Mouse (Mus musculus) kidney, adult 2 months (tissue): ENCODE results near the gene Rae1. TPM values are rescaled to one million over a fixed set of nuclear protein-coding genes. Genes with fewer than 3 reads are reported as not detected.

ENCODE experiments used
- DNase-seq: peaks from one replicate; pipeline ENCODE4 v3.0.0; 2021
- H3K27ac ChIP-seq: fragments of 200-500 bp; 2 replicates; pipeline ENCODE4 v1.5.1; 2012; ENCODE audit warnings: low read depth, low read length, control low read depth, inconsistent platforms; ENCODE audit not compliant: insufficient read depth
- H3K27me3 ChIP-seq: fragments of 200-500 bp; replicated peaks from 2 replicates; pipeline ENCODE4 v1.6.1; 2012; ENCODE audit warnings: mild to moderate bottlenecking, moderate library complexity, low read length, inconsistent platforms; ENCODE audit not compliant: control insufficient read depth, insufficient read depth
- H3K36me3 ChIP-seq: fragments of 200-500 bp; 2 replicates; pipeline ENCODE4 v1.6.1; 2012; ENCODE audit warnings: mild to moderate bottlenecking, moderate library complexity, low read length, inconsistent platforms; ENCODE audit not compliant: control insufficient read depth, insufficient read depth
- H3K4me1 ChIP-seq: fragments of 200-500 bp; 2 replicates; pipeline ENCODE4 v1.6.1; 2011; ENCODE audit warnings: low read length; ENCODE audit not compliant: control insufficient read depth, insufficient read depth
- H3K4me3 ChIP-seq: fragments of 200-500 bp; 2 replicates; pipeline ENCODE4 v1.5.1; 2011; ENCODE audit warnings: mild to moderate bottlenecking, low read depth, low read length, control low read depth; ENCODE audit not compliant: insufficient read depth
- CTCF ChIP-seq: fragments of 200-500 bp; conservative IDR thresholded peaks from 2 replicates; pipeline ENCODE4 v1.5.1; 2011; ENCODE audit warnings: low read depth, mild to moderate bottlenecking, control low read depth, low read length, moderate library complexity, mixed read lengths; ENCODE audit not compliant: insufficient read depth, insufficient read length
- POLR2A ChIP-seq: fragments of 200-500 bp; IDR thresholded peaks from one replicate; pipeline ENCODE4 v1.6.1; 2011; ENCODE audit warnings: low read depth, low read length, control low read depth
- WGBS: fragments of 180-500 bp; shearing (Covaris S2); methylation state at CpG from one replicate; pipeline ENCODE4 v1.1.7; 2018; 5-methylcytosine and 5-hydroxymethylcytosine counted together
- polyA plus RNA-seq: library from polyadenylated mRNA; depleted of rRNA; stranded (reverse); fragments of >200 nt; gene quantifications from 2 replicates; pipeline ENCODE4 v1.2.3, GENCODE M21; 2012

The Rae1 gene
- polyA plus RNA-seq, 1 experiment = 56.7 TPM

DNA sequence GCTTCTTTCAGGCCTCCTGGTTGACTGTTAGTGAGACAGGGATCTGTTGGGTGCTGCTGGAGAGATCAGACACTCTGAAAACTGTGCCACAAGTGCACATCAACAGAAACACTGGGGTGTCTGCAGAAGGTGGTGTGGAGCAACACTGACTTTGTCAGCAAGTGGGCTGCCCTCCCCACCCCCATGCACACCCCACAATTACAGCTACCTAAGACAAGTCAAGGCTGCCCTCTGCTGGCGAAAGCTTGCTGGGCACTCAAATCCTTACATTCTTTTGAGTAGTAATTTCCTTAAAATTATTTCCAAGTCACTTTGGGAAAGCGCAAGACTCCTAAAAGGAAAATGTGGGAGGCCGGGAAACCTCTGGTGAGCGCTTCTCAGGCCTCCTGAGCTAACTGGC lies 3.7 kb upstream of the Rae1 start:
- Histone ChIP-seq H3K27ac (no peak overlapping the region), H3K4me3 (no peak overlapping the region), H3K4me1 (peaks cover 14% of the 10 kb centered on the region), H3K27me3 (no peaks in the 10 kb centered on the region), H3K36me3 (no peaks in the 10 kb centered on the region)
- WGBS = 12% methylated on average over 4 of the region's 4 CpGs
- peak; percentile 72 for DNase-seq
- peak; percentile 88 for TF ChIP-seq CTCF
- no peak for TF ChIP-seq POLR2A

DNA sequence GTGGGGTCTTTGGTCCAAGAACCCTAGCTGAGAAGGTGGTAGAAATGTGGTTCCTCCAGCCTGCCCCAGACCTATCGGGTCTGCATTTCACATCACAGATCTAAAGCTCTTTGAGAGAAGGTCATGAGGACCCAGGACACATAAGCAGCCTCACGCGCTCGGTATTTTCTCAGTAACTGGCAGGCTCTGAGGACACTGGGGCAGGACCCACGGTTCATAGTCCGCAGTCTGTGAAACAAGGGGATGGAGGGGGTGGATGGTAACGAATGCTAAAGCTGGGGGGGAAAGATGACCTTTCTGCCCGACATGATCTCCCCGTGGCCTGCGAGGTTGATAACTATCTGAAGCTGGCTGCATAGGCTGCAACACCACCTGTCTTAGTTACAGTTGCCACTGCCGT lies 2.2 kb upstream of the Rae1 start:
- Histone ChIP-seq H3K4me1 (peaks cover 15% of the 10 kb centered on the region), H3K27ac (no peak overlapping the region), H3K36me3 (no peaks in the 10 kb centered on the region), H3K4me3 (no peak overlapping the region), H3K27me3 (no peaks in the 10 kb centered on the region)
- peak; percentile 67 for DNase-seq
- TF ChIP-seq POLR2A (no peak), CTCF (no peak)
- 49% methylated on average over 11 of the region's 11 CpGs for WGBS

DNA sequence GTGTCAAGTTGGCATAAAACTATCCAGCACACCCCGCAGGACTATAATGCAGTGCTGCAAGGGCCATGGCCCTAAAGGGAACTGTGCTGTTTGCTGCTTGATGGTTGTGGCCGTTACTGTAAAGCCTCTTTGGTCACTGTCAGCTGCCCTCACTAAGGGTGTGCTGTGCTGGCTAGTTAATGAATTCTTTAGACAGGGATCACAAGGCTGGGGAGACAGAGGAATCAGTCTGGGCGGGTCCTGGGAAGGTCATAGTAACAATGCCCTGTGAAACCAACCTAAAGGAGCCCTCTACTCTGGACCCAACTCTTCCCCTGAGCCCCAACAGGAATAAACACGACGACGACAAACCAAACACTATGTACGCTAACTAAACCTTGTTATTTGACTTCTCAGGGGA lies 1.4 kb upstream of the Rae1 start:
- TF ChIP-seq POLR2A (no peak), CTCF (no peak)
- H3K27ac ChIP-seq = peak overlapping the region; percentile 48; the same call in 1 of the 2 replicates
- no peak overlapping the region for H3K4me3 ChIP-seq
- 53% methylated on average over 7 of the region's 7 CpGs for WGBS
- H3K27me3 ChIP-seq = no peaks in the 10 kb centered on the region
- DNase-seq = peak; percentile 74
- no peaks in the 10 kb centered on the region for H3K36me3 ChIP-seq
- H3K4me1 ChIP-seq = peaks cover 15% of the 10 kb centered on the region

DNA sequence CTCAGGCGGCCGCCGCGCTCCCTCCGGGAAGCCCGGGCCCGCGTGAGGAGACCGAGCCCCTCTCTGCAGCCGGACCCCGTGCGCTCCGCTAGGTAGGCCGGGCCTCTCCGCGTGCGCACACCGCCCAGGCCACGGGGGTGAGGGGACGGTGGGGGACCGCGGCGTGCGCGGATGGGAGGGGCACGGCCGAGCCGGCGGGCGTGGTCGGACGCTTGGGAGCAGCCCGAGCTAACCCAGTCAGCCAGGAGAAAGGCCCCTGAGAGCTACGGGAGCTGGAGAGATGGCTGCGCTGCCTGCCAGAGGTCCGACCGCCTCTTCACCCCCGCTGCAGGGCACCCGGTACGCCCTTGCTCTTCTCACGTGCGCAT lies 352 bp downstream of the Rae1 start:
- WGBS = under 1% methylated on average over 42 of the region's 42 CpGs
- Histone ChIP-seq H3K36me3 (peaks cover 2% of the 10 kb centered on the region; the same call in 1 of the 2 replicates), H3K4me1 (peaks cover 15% of the 10 kb centered on the region), H3K4me3 (peak overlapping the region; percentile 98), H3K27me3 (no peaks in the 10 kb centered on the region), H3K27ac (peak overlapping the region; percentile 36)
- no peak for TF ChIP-seq CTCF
- TF ChIP-seq POLR2A = no peak
- no peak for DNase-seq

DNA sequence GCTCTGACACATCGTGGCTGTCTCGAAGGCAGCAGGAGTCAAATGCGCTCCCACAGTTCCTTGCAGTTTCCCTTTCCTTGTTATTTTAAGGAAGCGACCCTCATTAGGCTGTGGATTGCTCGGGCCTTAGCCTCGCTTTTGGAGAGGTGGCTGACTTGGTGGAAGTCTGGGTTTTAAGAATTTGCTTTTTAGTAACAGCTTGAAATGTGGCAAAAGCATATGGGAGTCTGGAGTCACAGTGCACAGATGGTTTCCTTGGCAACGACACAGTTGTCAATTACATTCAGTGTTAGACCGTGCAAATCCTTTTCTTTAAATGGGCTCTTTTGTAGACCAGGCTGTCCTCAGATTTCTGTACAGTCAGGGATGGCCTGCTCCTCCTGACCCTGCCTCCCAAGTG lies 1.0 kb downstream of the Rae1 start:
- WGBS = 7% methylated on average over 8 of the region's 8 CpGs
- DNase-seq = no peak
- no peak overlapping the region for H3K27ac ChIP-seq
- no peak for TF ChIP-seq POLR2A
- no peak for TF ChIP-seq CTCF
- H3K4me3 ChIP-seq = peak overlapping the region; percentile 98
- peaks cover 15% of the 10 kb centered on the region for H3K4me1 ChIP-seq
- peaks cover 2% of the 10 kb centered on the region; the same call in 1 of the 2 replicates for H3K36me3 ChIP-seq
- no peaks in the 10 kb centered on the region for H3K27me3 ChIP-seq

DNA sequence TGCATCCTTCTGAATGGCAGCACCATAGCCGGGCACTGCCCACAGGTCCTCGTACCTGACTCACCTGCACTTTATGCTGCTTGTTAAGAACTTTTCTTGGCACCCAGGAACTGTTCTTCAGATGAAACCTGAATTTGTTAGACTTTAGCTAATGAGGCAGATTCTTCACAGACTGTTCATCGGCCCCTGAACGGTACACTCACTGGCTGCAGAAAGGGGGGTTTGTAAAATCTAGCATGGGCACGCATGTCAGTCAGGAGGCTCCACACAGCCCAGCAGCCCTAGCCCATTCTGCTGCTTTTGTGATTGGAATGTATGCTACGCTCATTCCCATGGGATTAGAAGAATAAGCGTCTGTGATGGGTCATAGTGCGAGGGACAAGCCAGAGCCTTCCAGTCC lies 3.8 kb downstream of the Rae1 start:
- no peak for DNase-seq
- WGBS = 93% methylated on average over 8 of the region's 8 CpGs
- peaks cover 2% of the 10 kb centered on the region for H3K36me3 ChIP-seq
- peaks cover 8% of the 10 kb centered on the region for H3K4me1 ChIP-seq
- H3K27ac ChIP-seq = no peak overlapping the region
- H3K4me3 ChIP-seq = no peak overlapping the region
- TF ChIP-seq POLR2A = no peak
- no peak for TF ChIP-seq CTCF
- H3K27me3 ChIP-seq = no peaks in the 10 kb centered on the region

DNA sequence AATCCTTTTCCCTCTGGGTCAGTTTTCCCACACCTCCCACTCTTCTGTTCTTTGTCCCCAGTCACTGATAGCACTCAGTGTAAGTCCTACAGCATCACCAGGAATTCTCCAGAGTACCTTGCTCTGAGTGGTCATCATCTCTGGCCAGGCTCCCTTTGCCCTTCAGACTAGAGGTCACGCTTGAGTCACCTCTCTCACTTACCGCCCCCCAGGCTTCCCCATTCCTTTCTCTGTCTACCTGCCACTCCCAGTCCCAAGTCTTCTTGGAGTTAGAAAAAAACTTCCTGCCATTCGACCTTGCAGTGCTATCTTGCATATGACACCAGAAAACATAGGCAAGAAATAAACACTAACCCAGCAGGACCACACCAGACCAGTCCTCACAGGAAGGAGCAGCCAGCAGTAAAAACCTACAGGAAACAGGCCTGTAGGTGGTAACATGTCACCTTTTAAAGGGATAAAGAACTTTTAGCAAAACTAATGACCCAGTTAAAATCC lies 10.4 kb downstream of the Rae1 start:
- H3K27me3 ChIP-seq = no peaks in the 10 kb centered on the region
- no peak overlapping the region for H3K4me3 ChIP-seq
- H3K36me3 ChIP-seq = peaks cover 4% of the 10 kb centered on the region
- no peak for DNase-seq
- 50% methylated on average over 3 of the region's 3 CpGs for WGBS
- no peak overlapping the region for H3K27ac ChIP-seq
- no peaks in the 10 kb centered on the region for H3K4me1 ChIP-seq
- no peak for TF ChIP-seq CTCF
- TF ChIP-seq POLR2A = no peak
